9 mouse cellular contexts compared by ENCODE assay signal in the genomic region with DNA sequence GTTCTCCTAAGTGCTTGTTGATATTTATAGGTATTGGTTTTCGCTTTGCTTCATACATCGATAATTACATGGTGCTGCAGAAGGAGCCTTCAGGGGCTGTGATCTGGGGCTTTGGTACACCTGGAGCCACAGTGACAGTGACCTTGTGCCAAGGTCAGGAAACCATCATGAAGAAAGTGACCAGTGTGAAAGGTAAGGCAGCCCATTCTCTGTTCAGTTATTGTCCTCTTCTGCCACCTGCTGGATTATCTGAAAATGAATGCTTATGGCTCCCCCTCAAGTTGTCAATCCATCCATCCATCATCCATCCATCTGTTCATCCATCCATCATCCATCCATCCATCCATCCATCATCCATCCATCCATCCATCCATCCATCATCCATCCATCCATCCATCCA. TPM values are rescaled to one million over a fixed set of nuclear protein-coding genes. Genes with fewer than 3 reads are reported as not detected.
A peak's percentile ranks its signal among the peaks of the same experiment; 100 is the strongest.
DNase-seq lines count a peak whose midpoint lies in the region; ATAC-seq lines count a peak whose summit lies in the region.
"Had no signal": no experiment of that assay in that cellular context is flagged by ENCODE, and none has a peak within 500 bp of the region (broad histone marks: within the 10 kb centered on the region; RNA-seq: fewer than 3 reads in every experiment).

No protein-coding gene starts in this region.

- H3K4me1 ChIP-seq in embryonic facial prominence, embryonic 11.5 days (ENCODE audit: control insufficient read depth, insufficient read depth, low read length), result no peaks in the 10 kb centered on the region
- H3K4me1 ChIP-seq in embryonic facial prominence, embryonic 10.5 days, result peaks cover 5% of the 10 kb centered on the region
- no peaks in the 10 kb centered on the region for H3K4me1 ChIP-seq in neural tube, embryonic 11.5 days (ENCODE audit: control insufficient read depth, insufficient read depth, low read length)
- H3K4me1 ChIP-seq in limb, embryonic 12.5 days (replicated peaks), result no peaks in the 10 kb centered on the region

- H3K36me3 ChIP-seq in embryonic facial prominence, embryonic 11.5 days (replicated peaks; ENCODE audit: control insufficient read depth, insufficient read depth, low read depth, low read length), result no peaks in the 10 kb centered on the region
- H3K36me3 ChIP-seq in embryonic facial prominence, embryonic 10.5 days (replicated peaks), result no peaks in the 10 kb centered on the region
- no peaks in the 10 kb centered on the region for H3K36me3 ChIP-seq in neural tube, embryonic 11.5 days (ENCODE audit: control insufficient read depth, insufficient read depth, low read length)
- H3K36me3 ChIP-seq in limb, embryonic 12.5 days, result no peaks in the 10 kb centered on the region

- ATAC-seq in embryonic facial prominence, embryonic 11.5 days (replicated peaks; ENCODE audit: insufficient number of reproducible peaks, low FRiP score, low TSS enrichment, low read depth), result no peak
- no peak for ATAC-seq in neural tube, embryonic 11.5 days (ENCODE audit: insufficient read depth, low FRiP score, low TSS enrichment)
- no peak for ATAC-seq in limb, embryonic 12.5 days (ENCODE audit: insufficient number of reproducible peaks, insufficient read depth, low FRiP score, low TSS enrichment, low read depth)

- WGBS in embryonic facial prominence, embryonic 11.5 days, result 51% methylated on average over 2 of the region's 2 CpGs
- WGBS in embryonic facial prominence, embryonic 10.5 days, result 65% methylated on average over 2 of the region's 2 CpGs
- 52% methylated on average over 2 of the region's 2 CpGs for WGBS in neural tube, embryonic 11.5 days
- WGBS in limb, embryonic 12.5 days, result 66% methylated on average over 2 of the region's 2 CpGs

- no peak overlapping the region for H3K27ac ChIP-seq in embryonic facial prominence, embryonic 11.5 days (replicated peaks; ENCODE audit: low read depth, low read length)
- H3K27ac ChIP-seq in embryonic facial prominence, embryonic 10.5 days (replicated peaks), result no peak overlapping the region
- H3K27ac ChIP-seq in neural tube, embryonic 11.5 days (ENCODE audit: low read depth, low read length), result no peak overlapping the region
- no peak overlapping the region for H3K27ac ChIP-seq in limb, embryonic 12.5 days

- DNase-seq in embryonic facial prominence, embryonic 11.5 days (ENCODE audit: low spot score), result peak; percentile 61
- DNase-seq in embryonic facial prominence, embryonic 10.5 days (ENCODE audit: low spot score), result no peak
- peak; percentile 33 for DNase-seq in neural tube, embryonic 11.5 days (ENCODE audit: low spot score)
- no peak for DNase-seq in neural tube, embryonic 10.5 days (ENCODE audit: extremely low spot score, low spot score)
- peak; percentile 60 to 80 for DNase-seq in cerebellum, postnatal 10 days
- peak; percentile 14 for DNase-seq in thymus, postnatal 4 days
- DNase-seq in frontal cortex, postnatal 36 days (ENCODE audit: low spot score in 2 of 2), result no peak

- no peaks in the 10 kb centered on the region for H3K9me3 ChIP-seq in embryonic facial prominence, embryonic 11.5 days (replicated peaks; ENCODE audit: control insufficient read depth, low read length)
- no peaks in the 10 kb centered on the region for H3K9me3 ChIP-seq in embryonic facial prominence, embryonic 10.5 days
- no peaks in the 10 kb centered on the region for H3K9me3 ChIP-seq in neural tube, embryonic 11.5 days (ENCODE audit: control insufficient read depth, low read length)
- no peaks in the 10 kb centered on the region for H3K9me3 ChIP-seq in limb, embryonic 12.5 days

- H3K27me3 ChIP-seq in embryonic facial prominence, embryonic 11.5 days (ENCODE audit: control insufficient read depth, insufficient read depth, low read length), result no peaks in the 10 kb centered on the region
- peaks cover 6% of the 10 kb centered on the region for H3K27me3 ChIP-seq in embryonic facial prominence, embryonic 10.5 days (replicated peaks; ENCODE audit: low read depth, poor library complexity, severe bottlenecking)
- no peaks in the 10 kb centered on the region for H3K27me3 ChIP-seq in neural tube, embryonic 11.5 days (ENCODE audit: control insufficient read depth, insufficient read depth, low read length)
- 0 out of 2 replicates have a peak, but pooled peaks cover 8% of the 10 kb centered on the region for H3K27me3 ChIP-seq in limb, embryonic 12.5 days

- H3K9ac ChIP-seq in embryonic facial prominence, embryonic 11.5 days (replicated peaks; ENCODE audit: low read length), result no peak overlapping the region
- no peak overlapping the region for H3K9ac ChIP-seq in neural tube, embryonic 11.5 days (ENCODE audit: low read length)
- peak overlapping the region; percentile 27; the same call in 1 of the 2 replicates for H3K9ac ChIP-seq in limb, embryonic 12.5 days (replicated peaks)

- no peak overlapping the region for H3K4me3 ChIP-seq in embryonic facial prominence, embryonic 11.5 days (ENCODE audit: low read depth, low read length)
- H3K4me3 ChIP-seq in embryonic facial prominence, embryonic 10.5 days, result no peak overlapping the region
- H3K4me3 ChIP-seq in neural tube, embryonic 11.5 days (ENCODE audit: low read depth, low read length), result no peak overlapping the region
- no peak overlapping the region for H3K4me3 ChIP-seq in limb, embryonic 12.5 days (replicated peaks)

- H3K4me2 ChIP-seq in embryonic facial prominence, embryonic 11.5 days (ENCODE audit: low read depth, low read length), result no peak overlapping the region
- no peak overlapping the region for H3K4me2 ChIP-seq in neural tube, embryonic 11.5 days (ENCODE audit: low read depth)
- no peak overlapping the region for H3K4me2 ChIP-seq in limb, embryonic 12.5 days

RNA-seq across cellular contexts. Expression of a gene that starts 3.2 kb away (rescaled TPM):
- 10.7 and 11.0 TPM in 2 replicates for polyA plus RNA-seq in embryonic facial prominence, embryonic 11.5 days (2014; fragmentation: Nextera tagmentation; extraction: Ambion mirVana)
- polyA plus RNA-seq in embryonic facial prominence, embryonic 10.5 days (2016; fragmentation: Nextera tagmentation; extraction: Ambion mirVana), result 8.0 and 9.2 TPM in 2 replicates
- 13.3 and 16.0 TPM in 2 replicates for polyA plus RNA-seq in neural tube, embryonic 11.5 days (2014; fragmentation: Nextera tagmentation; extraction: Ambion mirVana)
- polyA plus RNA-seq in limb, embryonic 12.5 days (2016; fragmentation: Nextera tagmentation; extraction: Ambion mirVana), result 6.0 and 6.1 TPM in 2 replicates

RNA-seq across cellular contexts. Expression of a gene that starts 40.3 kb away (rescaled TPM):
- polyA plus RNA-seq in embryonic facial prominence, embryonic 11.5 days (2014; fragmentation: Nextera tagmentation; extraction: Ambion mirVana), result 137 and 149 TPM in 2 replicates
- polyA plus RNA-seq in embryonic facial prominence, embryonic 10.5 days (2016; fragmentation: Nextera tagmentation; extraction: Ambion mirVana), result 128 and 129 TPM in 2 replicates
- 135 and 142 TPM in 2 replicates for polyA plus RNA-seq in neural tube, embryonic 11.5 days (2014; fragmentation: Nextera tagmentation; extraction: Ambion mirVana)
- polyA plus RNA-seq in limb, embryonic 12.5 days (2016; fragmentation: Nextera tagmentation; extraction: Ambion mirVana), result 138 and 145 TPM in 2 replicates

RNA-seq across cellular contexts. Expression of a gene that starts 52.3 kb away (rescaled TPM):
- 0.08 and 0.56 TPM in 2 replicates for polyA plus RNA-seq in embryonic facial prominence, embryonic 11.5 days (2014; fragmentation: Nextera tagmentation; extraction: Ambion mirVana)
- polyA plus RNA-seq in embryonic facial prominence, embryonic 10.5 days (2016; fragmentation: Nextera tagmentation; extraction: Ambion mirVana), result 0.09 TPM in 1 of 2 replicates, not detected in the other
- polyA plus RNA-seq in neural tube, embryonic 11.5 days (2014; fragmentation: Nextera tagmentation; extraction: Ambion mirVana), result not detected in 2 replicates
- polyA plus RNA-seq in limb, embryonic 12.5 days (2016; fragmentation: Nextera tagmentation; extraction: Ambion mirVana), result 0.61 and 4.9 TPM in 2 replicates
- polyA plus RNA-seq: stomach, embryonic 14.5 days had no signal

Comparison
In these comparisons a context has a peak if more than half of its experiments do, and no peak if none do; other contexts are left out.
1. DNase-seq: peak in embryonic facial prominence, embryonic 11.5 days (single experiment), neural tube, embryonic 11.5 days (single experiment), cerebellum, postnatal 10 days (2 of 2) and thymus, postnatal 4 days (single experiment); none in embryonic facial prominence, embryonic 10.5 days (single experiment), neural tube, embryonic 10.5 days (single experiment) and frontal cortex, postnatal 36 days (0 of 2).